Mouse (Mus musculus) right cerebral cortex, postnatal 36 days (tissue): ENCODE data around the gene Gm38394.
"Not testable (repeated sequence)": the region's sequence is repeated elsewhere in the genome, so short reads cannot be mapped to it uniquely, and the experiment has no call there.

ENCODE experiments used
- DNase-seq, 2 experiments: peaks; one replicate each; pipeline ENCODE4 v3.0.0; 2022; ENCODE audit warnings: low spot score in 2 of 2, mixed read lengths in 1 of 2

The Gm38394 gene

GRCm38 (mm10) chr1:133661203-133661933 is at the start of gene Gm38394:
Gm38394 (minus strand) TSS chr1:133661318.
- peak; percentile 91 to 93 for DNase-seq

- no peak for DNase-seq
These were observed 49.8 kb upstream of the Gm38394 start for GRCm38 (mm10) chr1:133710895-133711294.

- DNase-seq, result no peak
These were observed 48.2 kb upstream of the Gm38394 start for GRCm38 (mm10) chr1:133709292-133709691.

GRCm38 (mm10) chr1:133701824-133702223 is 40.7 kb upstream of the Gm38394 start:
- DNase-seq, result not testable (repeated sequence)

- DNase-seq, result no peak
These were observed 37.0 kb upstream of the Gm38394 start for GRCm38 (mm10) chr1:133697935-133698620.

- DNase-seq, result no peak
These were observed 34.8 kb upstream of the Gm38394 start for GRCm38 (mm10) chr1:133695901-133696300.

- DNase-seq, result no peak
These were observed 33.8 kb upstream of the Gm38394 start for GRCm38 (mm10) chr1:133694876-133695275.

GRCm38 (mm10) chr1:133694301-133694700 is 33.2 kb upstream of the Gm38394 start:
- no peak for DNase-seq

GRCm38 (mm10) chr1:133693536-133694114 is 32.5 kb upstream of the Gm38394 start:
- no peak for DNase-seq

GRCm38 (mm10) chr1:133692195-133692594 is 31.1 kb upstream of the Gm38394 start:
- no peak for DNase-seq

GRCm38 (mm10) chr1:133691046-133691445 is 29.9 kb upstream of the Gm38394 start:
- no peak for DNase-seq

- DNase-seq, result no peak
These were observed 28.8 kb upstream of the Gm38394 start, which contains the start of gene Lax1 for GRCm38 (mm10) chr1:133689897-133690296. Lax1 (minus strand) TSS chr1:133690108.

- DNase-seq, result no peak
These were observed 27.2 kb upstream of the Gm38394 start for GRCm38 (mm10) chr1:133688301-133688700.

- no peak for DNase-seq
These were observed 24.8 kb upstream of the Gm38394 start for GRCm38 (mm10) chr1:133685749-133686519.

GRCm38 (mm10) chr1:133671801-133672200 is 10.7 kb upstream of the Gm38394 start:
- DNase-seq, result no peak

GRCm38 (mm10) chr1:133671266-133671665 is 10.1 kb upstream of the Gm38394 start:
- DNase-seq, result no peak

- no peak for DNase-seq
These were observed 9.7 kb upstream of the Gm38394 start for GRCm38 (mm10) chr1:133670776-133671175.

GRCm38 (mm10) chr1:133670190-133670589 is 9.1 kb upstream of the Gm38394 start:
- DNase-seq, result no peak

GRCm38 (mm10) chr1:133668618-133669017 is 7.5 kb upstream of the Gm38394 start:
- no peak for DNase-seq

- no peak for DNase-seq
These were observed 6.6 kb upstream of the Gm38394 start for GRCm38 (mm10) chr1:133667721-133668120.

GRCm38 (mm10) chr1:133665713-133666112 is 4.6 kb upstream of the Gm38394 start:
- not testable (repeated sequence) for DNase-seq
